Mouse (Mus musculus) frontal cortex, adult (tissue): ENCODE measurements around the gene Macrod2.

Source experiments
- ATAC-seq: cut with Nextera tagmentation; 2 replicates; pipeline ENCODE4 v1.9.2; 2017; ENCODE audit warnings: mild to moderate bottlenecking, moderate library complexity, mixed read lengths; ENCODE audit not compliant: low TSS enrichment

Macrod2 gene

GRCm38 (mm10) chr2:141056685-141057454 is 661.8 kb downstream of the Macrod2 start:
- ATAC-seq, result peak; percentile 59; the same call in 1 of the 2 replicates

- ATAC-seq, result peak; percentile 27; the same call in 1 of the 2 replicates
Observed at GRCm38 (mm10) chr2:141057455-141057833, 662.3 kb downstream of the Macrod2 start.

GRCm38 (mm10) chr2:141073981-141074855 is 679.1 kb downstream of the Macrod2 start:
- no peak for ATAC-seq

GRCm38 (mm10) chr2:141078221-141078620 is 683.1 kb downstream of the Macrod2 start:
- no peak for ATAC-seq

GRCm38 (mm10) chr2:141091320-141091719 is 696.2 kb downstream of the Macrod2 start:
- no peak for ATAC-seq

GRCm38 (mm10) chr2:141117579-141117978 is 722.5 kb downstream of the Macrod2 start:
- no peak for ATAC-seq

GRCm38 (mm10) chr2:141123875-141124274 is 728.8 kb downstream of the Macrod2 start:
- ATAC-seq, result no peak

- no peak for ATAC-seq
Observed at GRCm38 (mm10) chr2:141125638-141126037, 730.5 kb downstream of the Macrod2 start.

GRCm38 (mm10) chr2:141142266-141142665 is 747.2 kb downstream of the Macrod2 start:
- no peak for ATAC-seq

- peak; percentile 54 for ATAC-seq
Observed at GRCm38 (mm10) chr2:141152011-141152772, 757.1 kb downstream of the Macrod2 start.

GRCm38 (mm10) chr2:141155972-141156371 is 760.9 kb downstream of the Macrod2 start:
- no peak for ATAC-seq

GRCm38 (mm10) chr2:141156979-141157593 is 762.0 kb downstream of the Macrod2 start:
- ATAC-seq, result no peak

GRCm38 (mm10) chr2:141158161-141158560 is 763.1 kb downstream of the Macrod2 start:
- ATAC-seq, result no peak

- no peak for ATAC-seq
Observed at GRCm38 (mm10) chr2:141163918-141164317, 768.8 kb downstream of the Macrod2 start.

GRCm38 (mm10) chr2:141169586-141169985 is 774.5 kb downstream of the Macrod2 start:
- ATAC-seq, result no peak

- no peak for ATAC-seq
Observed at GRCm38 (mm10) chr2:141173167-141173566, 778.1 kb downstream of the Macrod2 start.

GRCm38 (mm10) chr2:141173607-141174006 is 778.5 kb downstream of the Macrod2 start:
- ATAC-seq, result no peak

- no peak for ATAC-seq
Observed at GRCm38 (mm10) chr2:141180656-141181055, 785.5 kb downstream of the Macrod2 start.

- no peak for ATAC-seq
Observed at GRCm38 (mm10) chr2:141182034-141182759, 787.1 kb downstream of the Macrod2 start.

GRCm38 (mm10) chr2:141194476-141194875 is 799.4 kb downstream of the Macrod2 start:
- ATAC-seq, result no peak

- no peak for ATAC-seq
Observed at GRCm38 (mm10) chr2:141200481-141200880, 805.4 kb downstream of the Macrod2 start.
